Mouse (Mus musculus): Measurements from ENCODE around the gene Lipc. TPM values are rescaled to one million over a fixed set of nuclear protein-coding genes. Genes with fewer than 3 reads are reported as not detected.
"Not testable (repeated sequence)": the region's sequence is repeated elsewhere in the genome, so short reads cannot be mapped to it uniquely, and the experiment has no call there.

The Lipc gene
- polyA plus RNA-seq, 1 experiment, result 0.87 TPM

GRCm38 (mm10) chr9:70864039-70864438 is 88.0 kb downstream of the Lipc start:
- H3K4me1 ChIP-seq (ENCODE audit: control insufficient read depth, insufficient read depth, low read length), result peaks cover under 1% of the 10 kb centered on the region
- H3K4me3 ChIP-seq (replicated peaks; ENCODE audit: control insufficient read depth, low read depth, low read length), result no peak overlapping the region
- 69% methylated on average over 8 of the region's 8 CpGs for WGBS
- TF ChIP-seq CTCF (IDR thresholded peaks at IDR 0.05; ENCODE audit: control insufficient read depth, insufficient read depth, low read length) (no peak), POLR2A (IDR thresholded peaks at IDR 0.05; ENCODE audit: borderline replicate concordance, control insufficient read depth, low read depth, low read length) (no peak)
- H3K27ac ChIP-seq (ENCODE audit: control insufficient read depth, insufficient read depth, low read depth, low read length, poor library complexity), result no peak overlapping the region

GRCm38 (mm10) chr9:70863299-70863698 is 88.7 kb downstream of the Lipc start:
- Histone ChIP-seq H3K4me3 (replicated peaks; ENCODE audit: control insufficient read depth, low read depth, low read length) (no peak overlapping the region), H3K4me1 (ENCODE audit: control insufficient read depth, insufficient read depth, low read length) (no peaks in the 10 kb centered on the region; the same call in 1 of the 2 replicates), H3K27ac (ENCODE audit: control insufficient read depth, insufficient read depth, low read depth, low read length, poor library complexity) (no peak overlapping the region; the same call in 1 of the 2 replicates)
- TF ChIP-seq POLR2A (IDR thresholded peaks at IDR 0.05; ENCODE audit: borderline replicate concordance, control insufficient read depth, low read depth, low read length), result no peak
- no peak for TF ChIP-seq CTCF (IDR thresholded peaks at IDR 0.05; ENCODE audit: control insufficient read depth, insufficient read depth, low read length)
- 70% methylated on average over 8 of the region's 8 CpGs for WGBS

- no peak overlapping the region for H3K4me3 ChIP-seq (replicated peaks; ENCODE audit: control insufficient read depth, low read depth, low read length)
- TF ChIP-seq CTCF (IDR thresholded peaks at IDR 0.05; ENCODE audit: control insufficient read depth, insufficient read depth, low read length) (no peak), POLR2A (IDR thresholded peaks at IDR 0.05; ENCODE audit: borderline replicate concordance, control insufficient read depth, low read depth, low read length) (no peak)
- peaks cover 2% of the 10 kb centered on the region for H3K4me1 ChIP-seq (ENCODE audit: control insufficient read depth, insufficient read depth, low read length)
- 76% methylated on average over 5 of the region's 5 CpGs for WGBS
- no peak overlapping the region for H3K27ac ChIP-seq (ENCODE audit: control insufficient read depth, insufficient read depth, low read depth, low read length, poor library complexity)
These were observed 92.8 kb downstream of the Lipc start for GRCm38 (mm10) chr9:70859233-70859632.

GRCm38 (mm10) chr9:70855868-70856267 is 96.2 kb downstream of the Lipc start:
- Histone ChIP-seq H3K4me1 (ENCODE audit: control insufficient read depth, insufficient read depth, low read length) (peaks cover 5% of the 10 kb centered on the region; the same call in 1 of the 2 replicates), H3K4me3 (replicated peaks; ENCODE audit: control insufficient read depth, low read depth, low read length) (no peak overlapping the region), H3K27ac (ENCODE audit: control insufficient read depth, insufficient read depth, low read depth, low read length, poor library complexity) (no peak overlapping the region)
- TF ChIP-seq POLR2A (IDR thresholded peaks at IDR 0.05; ENCODE audit: borderline replicate concordance, control insufficient read depth, low read depth, low read length) (no peak), CTCF (IDR thresholded peaks at IDR 0.05; ENCODE audit: control insufficient read depth, insufficient read depth, low read length) (no peak)
- WGBS, result 74% methylated on average over 6 of the region's 6 CpGs

- no peak overlapping the region for H3K27ac ChIP-seq (ENCODE audit: control insufficient read depth, insufficient read depth, low read depth, low read length, poor library complexity)
- 82% methylated on average over 6 of the region's 6 CpGs for whole genome bisulfite sequencing
These were observed 97.1 kb downstream of the Lipc start for GRCm38 (mm10) chr9:70854950-70855349.

GRCm38 (mm10) chr9:70853081-70853480 is 98.9 kb downstream of the Lipc start:
- WGBS, result 87% methylated on average over 15 of the region's 15 CpGs
- H3K27ac ChIP-seq (ENCODE audit: control insufficient read depth, insufficient read depth, low read depth, low read length, poor library complexity); H3K4me1 ChIP-seq (ENCODE audit: control insufficient read depth, insufficient read depth, low read length): not testable (repeated sequence)

More at GRCm38 (mm10) chr9:70854950-70855349, 97.1 kb downstream of the Lipc start:
- TF ChIP-seq CTCF (IDR thresholded peaks at IDR 0.05; ENCODE audit: control insufficient read depth, insufficient read depth, low read length) (no peak), POLR2A (IDR thresholded peaks at IDR 0.05; ENCODE audit: borderline replicate concordance, control insufficient read depth, low read depth, low read length) (no peak)
- Histone ChIP-seq H3K4me1 (ENCODE audit: control insufficient read depth, insufficient read depth, low read length) (peaks cover 5% of the 10 kb centered on the region; the same call in 1 of the 2 replicates), H3K4me3 (replicated peaks; ENCODE audit: control insufficient read depth, low read depth, low read length) (no peak overlapping the region)

GRCm38 (mm10) chr9:70851533-70851932 is 100.5 kb downstream of the Lipc start:
- TF ChIP-seq CTCF (IDR thresholded peaks at IDR 0.05; ENCODE audit: control insufficient read depth, insufficient read depth, low read length), result no peak
- no peak for TF ChIP-seq POLR2A (IDR thresholded peaks at IDR 0.05; ENCODE audit: borderline replicate concordance, control insufficient read depth, low read depth, low read length)
- no peak overlapping the region for H3K27ac ChIP-seq (ENCODE audit: control insufficient read depth, insufficient read depth, low read depth, low read length, poor library complexity)
- H3K4me1 ChIP-seq (ENCODE audit: control insufficient read depth, insufficient read depth, low read length), result peaks cover 5% of the 10 kb centered on the region; the same call in 1 of the 2 replicates
- no peak overlapping the region for H3K4me3 ChIP-seq (replicated peaks; ENCODE audit: control insufficient read depth, low read depth, low read length)
- WGBS, result 76% methylated on average over 3 of the region's 3 CpGs

More at GRCm38 (mm10) chr9:70853081-70853480, 98.9 kb downstream of the Lipc start:
- H3K4me3 ChIP-seq (replicated peaks; ENCODE audit: control insufficient read depth, low read depth, low read length), result not testable (repeated sequence)

GRCm38 (mm10) chr9:70848135-70848770 is 103.8 kb downstream of the Lipc start:
- H3K27ac ChIP-seq (ENCODE audit: control insufficient read depth, insufficient read depth, low read depth, low read length, poor library complexity), result no peak overlapping the region
- TF ChIP-seq CTCF (IDR thresholded peaks at IDR 0.05; ENCODE audit: control insufficient read depth, insufficient read depth, low read length) (no peak), POLR2A (IDR thresholded peaks at IDR 0.05; ENCODE audit: borderline replicate concordance, control insufficient read depth, low read depth, low read length) (no peak)
- H3K4me3 ChIP-seq (replicated peaks; ENCODE audit: control insufficient read depth, low read depth, low read length), result no peak overlapping the region
- peaks cover 3% of the 10 kb centered on the region; the same call in 1 of the 2 replicates for H3K4me1 ChIP-seq (ENCODE audit: control insufficient read depth, insufficient read depth, low read length)
- 3% methylated on average over 10 of the region's 10 CpGs for WGBS

Data from bone marrow, adult 2 months (tissue).